Mouse (Mus musculus) liver, embryonic 14.5 days (tissue): Measurements from ENCODE around the gene Ccdc12.

Experiments
- CTCF ChIP-seq: IDR thresholded peaks from 2 replicates; pipeline ENCODE4 v1.5.1; 2016; ENCODE audit warnings: antibody characterized with exemption, low read depth, control low read depth
- EP300 ChIP-seq: IDR thresholded peaks from 2 replicates; pipeline ENCODE4 v1.6.1; 2016; ENCODE audit warnings: antibody characterized with exemption, low read depth

GRCm38 (mm10) chr9:110701114-110702032 is 45.1 kb downstream of the Ccdc12 start:
- TF ChIP-seq CTCF (no peak), EP300 (no peak)
